Mouse (Mus musculus) thymus, postnatal 4 days (tissue): ENCODE measurements around the gene A130010J15Rik.

Experiments used
- DNase-seq: peaks from one replicate; pipeline ENCODE4 v3.0.0; 2021

A130010J15Rik gene

DNA sequence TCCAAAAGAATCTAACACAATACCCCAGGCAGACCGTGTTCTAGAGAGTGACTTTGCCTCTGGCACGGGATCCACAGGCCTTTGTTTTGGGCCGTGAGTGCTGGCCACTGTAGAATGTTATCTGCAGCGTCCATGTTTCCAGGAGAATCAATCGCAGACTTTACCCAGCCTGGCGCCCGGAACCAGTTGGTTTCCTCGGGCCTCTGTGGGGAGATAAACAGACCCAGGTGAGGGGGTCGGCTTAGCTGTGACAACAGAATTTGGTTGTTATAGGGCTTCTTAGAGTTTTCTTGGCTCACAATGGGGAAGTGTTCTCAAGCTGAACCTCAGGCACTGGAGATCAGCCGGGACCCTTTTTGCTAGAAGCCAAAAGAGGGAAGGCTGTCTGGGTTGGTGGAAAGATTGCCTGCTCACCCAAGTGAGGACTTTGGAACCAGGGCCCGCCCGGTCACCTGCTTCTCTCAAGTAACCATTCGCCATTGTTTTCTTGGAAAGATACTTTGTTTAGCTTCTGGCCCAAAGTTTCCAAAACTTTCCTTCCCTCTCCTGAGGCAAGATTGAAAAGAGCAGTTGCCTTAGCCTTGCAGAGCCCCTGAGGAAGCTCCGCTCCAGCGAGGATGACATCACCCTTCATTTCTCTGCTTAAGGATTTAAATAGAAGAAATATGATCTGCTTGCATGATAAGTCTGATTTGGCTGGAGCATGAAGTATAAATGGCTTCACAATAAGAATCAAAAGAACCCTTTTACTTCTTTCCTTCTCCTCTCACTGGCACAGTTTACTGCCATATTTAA, 11.3 kb upstream of the A130010J15Rik start:
- DNase-seq: no peak

- no peak for DNase-seq
Measured at GRCm38 (mm10) chr1:193157111-193157492, 10.7 kb upstream of the A130010J15Rik start.

DNA sequence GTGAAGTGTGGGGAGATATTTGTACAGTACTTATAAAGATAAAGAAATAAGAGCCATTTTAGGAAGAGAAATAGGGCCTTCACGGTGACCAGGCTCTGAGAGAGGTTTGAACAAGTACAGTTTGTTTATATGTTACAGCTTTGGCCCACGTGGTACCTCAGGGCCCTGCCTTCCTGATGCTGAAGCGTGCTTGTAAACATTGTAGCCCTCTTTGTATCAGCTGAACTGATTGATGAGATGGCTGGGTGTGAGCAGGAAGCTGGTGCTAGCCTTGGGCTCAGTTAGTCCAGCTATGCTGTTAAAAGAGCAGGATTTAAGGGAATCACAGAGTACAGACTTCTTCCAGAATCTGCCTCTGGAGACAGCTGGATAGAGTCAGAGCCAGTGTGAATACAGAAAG, 8.7 kb upstream of the A130010J15Rik start:
- no peak for DNase-seq

GRCm38 (mm10) chr1:193159613-193160012, 8.2 kb upstream of the A130010J15Rik start:
- DNase-seq: peak; percentile 60

GRCm38 (mm10) chr1:193160317-193161032, 7.4 kb upstream of the A130010J15Rik start:
- peak; percentile 83 for DNase-seq

DNA sequence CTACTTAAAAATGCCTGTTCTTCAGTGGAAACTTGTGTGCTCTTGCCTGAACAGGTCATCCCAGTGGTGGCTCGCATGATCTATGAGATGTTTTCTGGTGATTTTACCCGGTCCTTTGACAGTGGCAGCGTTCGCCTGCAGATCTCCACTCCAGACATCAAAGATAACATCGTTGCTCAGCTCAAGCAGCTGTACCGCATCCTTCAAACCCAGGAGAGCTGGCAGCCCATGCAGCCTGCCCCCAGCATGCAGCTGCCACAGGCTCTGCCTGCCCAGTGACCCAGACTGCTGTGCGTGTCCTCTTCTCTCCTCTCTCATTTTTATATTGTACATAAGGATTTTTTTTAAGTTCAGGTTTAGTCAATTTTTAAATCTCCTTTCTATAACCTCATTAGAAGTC, 1.4 kb downstream of the A130010J15Rik start:
- DNase-seq: peak; percentile 67

- DNase-seq: peak; percentile 38
Measured at GRCm38 (mm10) chr1:193169856-193170255, 2.0 kb downstream of the A130010J15Rik start.

GRCm38 (mm10) chr1:193172991-193173809, 5.4 kb downstream of the A130010J15Rik start:
- DNase-seq: peak; percentile 96

DNA sequence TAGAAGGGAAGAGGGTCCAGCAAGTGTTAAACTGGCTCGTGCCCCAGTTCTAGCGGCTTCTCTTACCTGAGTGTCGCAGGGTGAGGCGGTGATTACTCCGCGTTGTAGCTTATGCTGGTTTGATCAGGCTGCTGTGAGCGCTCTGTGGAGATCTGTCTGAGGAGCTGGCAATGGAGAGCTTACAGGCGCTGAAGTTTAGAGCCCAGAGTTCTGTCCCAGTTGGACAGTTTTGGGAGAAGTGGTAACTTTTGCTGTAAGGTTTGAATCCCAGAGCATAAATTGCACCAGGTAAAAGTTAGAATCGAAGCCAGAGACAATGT, 5.9 kb downstream of the A130010J15Rik start:
- no peak for DNase-seq

GRCm38 (mm10) chr1:193174143-193174733, 6.4 kb downstream of the A130010J15Rik start:
- peak; percentile 44 for DNase-seq

DNA sequence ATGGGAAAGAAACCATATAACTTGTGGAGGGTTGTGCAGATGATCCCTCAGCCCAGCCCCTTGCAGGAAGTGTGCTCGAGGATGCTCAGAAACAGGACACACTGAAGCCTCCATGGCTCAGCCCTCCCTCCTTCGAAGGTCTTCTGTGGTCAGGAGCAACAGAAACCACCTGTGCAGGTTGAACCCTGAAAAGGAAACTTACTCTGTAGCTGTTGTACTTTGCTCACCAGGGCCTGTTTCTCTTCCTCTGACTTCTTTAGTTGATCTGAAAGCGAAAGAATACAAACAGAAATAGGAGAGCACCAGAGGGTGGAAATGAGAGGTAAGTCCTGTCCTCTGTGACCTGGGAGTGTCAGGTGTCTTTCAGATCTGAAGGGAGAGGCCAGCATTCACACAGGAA, 13.3 kb downstream of the A130010J15Rik start:
- no peak for DNase-seq

GRCm38 (mm10) chr1:193188257-193188656, 20.4 kb downstream of the A130010J15Rik start:
- no peak for DNase-seq

GRCm38 (mm10) chr1:193189151-193189621, 21.3 kb downstream of the A130010J15Rik start:
- DNase-seq: peak; percentile 75

GRCm38 (mm10) chr1:193189771-193190170, 21.9 kb downstream of the A130010J15Rik start:
- DNase-seq: no peak

GRCm38 (mm10) chr1:193191675-193192283, 23.9 kb downstream of the A130010J15Rik start:
- no peak for DNase-seq

DNA sequence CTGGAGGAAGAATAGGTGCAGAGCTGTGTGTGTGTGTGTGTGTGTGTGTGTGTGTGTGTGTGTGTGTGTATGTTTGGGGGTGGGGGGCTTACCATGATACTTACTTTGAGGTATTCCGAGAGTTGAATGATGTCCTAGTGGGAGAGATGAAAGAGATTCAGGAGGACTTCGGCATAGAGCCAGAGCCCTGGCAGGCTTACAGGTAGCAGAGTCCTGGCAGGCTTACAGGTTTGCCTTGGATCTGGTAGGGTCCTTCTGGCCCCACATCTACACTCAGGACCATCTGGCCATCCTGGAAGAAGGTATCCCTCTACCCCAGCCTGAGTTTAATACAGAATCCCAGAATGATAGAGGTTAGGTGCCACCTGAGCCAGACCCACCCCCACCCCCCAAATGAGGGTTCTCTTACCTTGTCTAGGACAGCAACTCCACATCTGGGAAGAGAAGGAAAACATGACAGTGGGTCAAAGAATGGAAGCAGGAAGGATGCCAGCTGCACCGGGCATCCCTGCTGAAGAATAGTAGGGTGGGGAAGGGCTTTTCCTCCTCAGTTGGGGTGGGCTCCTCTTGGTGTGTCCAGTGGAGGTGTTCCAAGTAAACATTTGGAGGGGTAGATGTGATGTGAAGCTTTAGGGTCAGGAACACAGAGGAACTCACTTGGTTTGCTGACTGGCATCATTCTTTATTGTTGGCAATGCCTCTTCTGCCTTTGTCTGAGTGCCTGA, 26.7 kb downstream of the A130010J15Rik start:
- no peak for DNase-seq

DNA sequence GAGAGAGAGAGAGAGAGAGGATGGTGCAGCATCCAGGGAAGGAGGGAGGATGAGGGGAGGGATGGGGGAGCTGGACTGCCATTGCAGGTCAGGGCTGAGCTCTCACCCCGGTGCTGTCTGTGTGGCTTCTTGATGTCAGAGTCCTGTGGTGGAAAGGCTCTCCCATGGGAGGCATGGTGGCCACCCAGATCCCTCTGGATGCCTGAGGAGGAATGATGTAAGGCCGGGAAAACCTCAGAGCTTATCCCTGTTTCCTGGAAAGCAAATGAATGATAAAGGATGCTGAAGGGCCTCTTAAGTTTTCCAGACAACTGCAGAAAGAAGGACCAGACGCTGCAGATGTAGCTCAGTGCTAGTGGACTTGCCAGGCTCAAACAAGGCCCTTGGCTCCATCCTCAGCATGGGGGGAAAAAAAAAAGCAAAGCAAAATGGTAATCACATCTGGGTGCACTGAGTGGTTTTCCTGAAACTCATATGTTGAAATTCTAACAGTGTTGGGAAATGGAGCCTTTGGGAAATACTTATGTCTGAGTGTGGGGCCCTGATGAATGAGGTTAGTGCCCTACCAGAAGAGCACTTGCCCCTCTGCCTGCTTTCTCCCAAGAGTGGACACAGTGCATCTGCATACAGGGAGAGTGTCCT, 27.4 kb downstream of the A130010J15Rik start:
- no peak for DNase-seq

DNA sequence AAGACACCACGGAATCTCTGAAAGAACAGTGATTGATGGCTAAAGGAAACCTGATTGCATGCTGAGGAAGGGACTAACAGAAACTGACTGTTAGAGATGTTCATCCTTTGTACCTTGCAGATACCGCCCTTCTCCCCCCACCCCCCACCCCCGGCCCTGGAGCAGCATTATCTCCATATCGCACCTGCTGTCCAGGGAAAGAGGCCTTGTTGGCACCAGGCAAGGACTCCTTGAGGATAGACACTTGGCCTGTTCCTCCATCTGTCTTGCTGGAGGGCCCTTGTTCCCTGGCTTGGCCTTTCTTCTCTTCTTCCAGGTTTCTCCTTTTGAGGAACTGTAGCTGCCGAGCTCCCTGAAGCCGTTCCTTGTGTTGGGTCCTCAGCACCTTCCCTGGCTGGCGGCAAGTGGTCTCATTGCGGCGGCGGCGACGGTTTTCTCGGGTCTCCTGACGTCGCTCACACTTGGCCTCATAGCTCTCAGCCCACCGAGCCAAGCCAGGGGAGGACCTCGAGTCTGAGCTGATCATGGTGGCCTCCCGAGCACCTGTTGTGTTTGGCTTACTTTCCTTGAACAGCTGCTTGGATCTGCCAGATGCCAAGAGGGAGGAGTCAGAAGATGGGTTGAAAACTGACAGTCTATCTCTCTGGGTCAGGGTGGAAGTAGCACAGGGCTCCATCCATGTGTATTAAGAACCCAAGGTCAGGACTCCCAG, 29.8 kb downstream of the A130010J15Rik start:
- DNase-seq: peak; percentile 46

- DNase-seq: no peak
Measured at GRCm38 (mm10) chr1:193198312-193198711, 30.5 kb downstream of the A130010J15Rik start.

GRCm38 (mm10) chr1:193200640-193201382, 33.0 kb downstream of the A130010J15Rik start:
- peak; percentile 71 for DNase-seq
